Mouse (Mus musculus) mature B cell (primary cell): Measurements from ENCODE around the gene Klrc3.
"Not testable (repeated sequence)": the region's sequence is repeated elsewhere in the genome, so short reads cannot be mapped to it uniquely, and the experiment has no call there.

Source experiments
- in situ Hi-C: fragments of 300-500 bp; cut with MboI; formaldehyde crosslinking; loops from 2 replicates; pipeline ENCODE4 v1.14.3; 2019

The Klrc3 gene

GRCm38 (mm10) chr6:129643237-129643636 is at the start of gene Klrc3:
Klrc3 (minus strand) TSS chr6:129643337.
- in situ Hi-C loops, result not testable (repeated sequence)

- in situ Hi-C loops, result not testable (repeated sequence)
Observed at GRCm38 (mm10) chr6:129691436-129691835, 48.3 kb upstream of the Klrc3 start.

DNA sequence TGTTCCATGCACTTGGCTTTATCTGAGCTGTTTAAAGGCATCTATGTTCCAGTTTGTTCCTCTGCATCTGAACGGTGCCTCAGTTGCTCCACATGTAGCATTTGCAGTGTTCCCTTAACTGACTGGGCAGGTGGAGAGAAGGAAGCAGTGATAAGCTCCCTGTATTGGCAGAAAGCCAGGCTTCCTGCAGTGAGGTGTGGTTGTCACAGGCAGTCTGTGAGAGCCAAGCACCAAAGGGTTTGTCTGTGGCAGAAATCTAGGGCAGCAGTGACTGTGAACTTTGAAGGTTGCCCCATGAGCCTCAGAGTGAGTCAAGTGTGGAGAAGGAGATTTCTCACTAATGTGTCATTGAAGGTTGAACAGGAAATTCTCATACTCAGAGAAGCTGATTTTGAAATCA is 37.2 kb upstream of the Klrc3 start:
- in situ Hi-C loops, result no loop called here

DNA sequence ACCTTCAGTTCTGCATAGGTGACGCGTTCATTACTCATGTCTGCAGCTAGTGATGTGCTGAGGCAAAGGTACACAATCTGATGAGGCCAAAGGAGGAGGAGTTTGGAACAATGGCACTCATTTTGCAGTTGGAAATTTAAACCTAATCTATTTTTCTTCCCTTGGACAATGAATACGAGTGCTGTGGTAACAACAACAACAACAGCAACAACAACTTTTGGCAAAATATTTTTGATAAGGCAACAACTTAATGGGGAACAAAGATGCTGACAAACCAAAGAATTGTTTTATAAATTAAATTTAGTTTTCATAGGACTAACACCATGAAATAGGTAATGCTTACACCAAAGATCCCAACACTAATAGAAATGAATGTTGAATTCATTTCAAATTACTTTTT is 35.7 kb upstream of the Klrc3 start, which contains the start of gene Klrc1:
TSS of gene Klrc1 (minus strand) at position 101 of the 400 bp plus-strand sequence.
- in situ Hi-C loops, result no loop called here

- in situ Hi-C loops, result not testable (repeated sequence)
Observed at GRCm38 (mm10) chr6:129661301-129661700, 18.2 kb upstream of the Klrc3 start.

- in situ Hi-C loops, result not testable (repeated sequence)
Observed at GRCm38 (mm10) chr6:129660589-129660988, 17.5 kb upstream of the Klrc3 start, which contains the start of gene Klrc2. Klrc2 (minus strand) TSS chr6:129660689.

- in situ Hi-C loops, result not testable (repeated sequence)
Observed at GRCm38 (mm10) chr6:129644054-129644453, 917 bp upstream of the Klrc3 start.

DNA sequence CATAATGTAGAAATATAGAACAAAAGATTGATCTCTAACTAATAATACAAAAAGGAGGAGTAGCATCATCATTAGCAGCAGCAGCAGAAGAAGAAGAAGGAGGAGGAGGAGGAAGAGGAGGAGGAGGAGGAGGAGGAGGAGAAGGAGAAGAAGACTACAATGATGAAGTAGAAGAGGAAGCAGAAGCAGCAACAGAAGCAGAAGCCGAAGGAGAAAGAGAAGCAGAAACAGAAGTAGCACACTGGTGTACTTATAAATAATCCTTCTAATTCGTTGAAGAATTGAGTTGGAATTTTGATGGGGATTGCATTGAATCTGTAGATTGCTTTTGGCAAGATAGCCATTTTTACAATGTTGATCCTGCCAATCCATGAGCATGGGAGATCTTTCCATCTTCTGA is 12.1 kb downstream of the Klrc3 start:
- in situ Hi-C loops, result not testable (repeated sequence)

GRCm38 (mm10) chr6:129623735-129624134 is 19.4 kb downstream of the Klrc3 start, which contains the start of gene Klrk1:
Klrk1 (minus strand) TSS chr6:129623864.
- in situ Hi-C loops, result no loop called here

- in situ Hi-C loops, result no loop called here
Observed at GRCm38 (mm10) chr6:129608372-129608771, 34.8 kb downstream of the Klrc3 start.

DNA sequence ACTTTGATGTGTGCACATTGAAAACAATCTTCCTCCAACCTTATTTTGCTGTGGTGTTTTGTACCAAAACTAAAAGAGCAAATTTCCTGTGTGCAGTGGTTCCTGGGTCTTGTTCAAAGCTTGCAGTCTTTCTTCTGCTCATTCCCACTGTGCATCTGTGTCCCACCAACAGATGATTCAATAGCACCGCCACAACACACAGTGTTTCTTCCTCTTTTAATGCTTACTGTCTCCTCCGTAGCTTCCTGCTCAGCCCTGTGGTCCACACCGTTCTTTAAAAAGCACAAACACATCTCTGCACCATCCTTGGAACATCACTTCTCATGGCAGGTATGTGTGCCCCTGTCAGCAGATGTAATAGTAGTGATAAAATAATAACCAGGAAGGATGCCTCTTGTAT is 51.6 kb downstream of the Klrc3 start, which contains the start of gene Klrd1:
TSS of gene Klrd1 (plus strand) at position 275 of the 400 bp plus-strand sequence.
- in situ Hi-C loops, result loop anchor here (25.0 kb wide), 1 partner anchor 1696 kb away; the partner anchor contains the start of gene Magohb
